Mouse (Mus musculus) embryo, embryonic 11 days (tissue): Measurements from ENCODE around the gene Gfod1.
A peak's percentile ranks its signal among the peaks of the same experiment; 100 is the strongest.

Experiments used
- DNase-seq: peaks from one replicate; pipeline ENCODE4 v3.0.0-alpha.2; 2015

The Gfod1 gene

GRCm38 (mm10) chr13:43304018-43304431 is at the start of gene Gfod1:
Gene Gfod1, minus strand, starts transcription at chr13:43304172.
- DNase-seq = peak; percentile 97

- DNase-seq = no peak
These were observed 49.4 kb upstream of the Gfod1 start for GRCm38 (mm10) chr13:43353356-43353755.

GRCm38 (mm10) chr13:43350489-43351169 is 46.7 kb upstream of the Gfod1 start:
- no peak for DNase-seq

GRCm38 (mm10) chr13:43349376-43349775 is 45.4 kb upstream of the Gfod1 start:
- no peak for DNase-seq

- DNase-seq = no peak
These were observed 42.9 kb upstream of the Gfod1 start for GRCm38 (mm10) chr13:43346825-43347224.

GRCm38 (mm10) chr13:43338632-43339031 is 34.7 kb upstream of the Gfod1 start:
- DNase-seq = no peak

- no peak for DNase-seq
These were observed 34.0 kb upstream of the Gfod1 start for GRCm38 (mm10) chr13:43338001-43338400.

- no peak for DNase-seq
These were observed 32.7 kb upstream of the Gfod1 start for GRCm38 (mm10) chr13:43336425-43337221.

- DNase-seq = peak; percentile 57
These were observed 28.6 kb upstream of the Gfod1 start for GRCm38 (mm10) chr13:43332591-43332990.

- DNase-seq = no peak
These were observed 27.9 kb upstream of the Gfod1 start for GRCm38 (mm10) chr13:43331721-43332444.

GRCm38 (mm10) chr13:43325427-43325826 is 21.5 kb upstream of the Gfod1 start:
- DNase-seq = no peak

GRCm38 (mm10) chr13:43321492-43321891 is 17.5 kb upstream of the Gfod1 start:
- DNase-seq = no peak

GRCm38 (mm10) chr13:43319396-43319795 is 15.4 kb upstream of the Gfod1 start:
- no peak for DNase-seq

GRCm38 (mm10) chr13:43317411-43317810 is 13.4 kb upstream of the Gfod1 start:
- no peak for DNase-seq

GRCm38 (mm10) chr13:43305181-43305924 is 1.4 kb upstream of the Gfod1 start:
- no peak for DNase-seq

GRCm38 (mm10) chr13:43304700-43305099 is 728 bp upstream of the Gfod1 start:
- no peak for DNase-seq

GRCm38 (mm10) chr13:43303161-43303965 is 609 bp downstream of the Gfod1 start:
- peak; percentile 49 for DNase-seq

- peak; percentile 22 for DNase-seq
These were observed 1.3 kb downstream of the Gfod1 start for GRCm38 (mm10) chr13:43302651-43303160.

GRCm38 (mm10) chr13:43302239-43302638 is 1.7 kb downstream of the Gfod1 start:
- DNase-seq = peak; percentile 20

- no peak for DNase-seq
These were observed 3.1 kb downstream of the Gfod1 start for GRCm38 (mm10) chr13:43300906-43301305.

GRCm38 (mm10) chr13:43300366-43300765 is 3.6 kb downstream of the Gfod1 start:
- DNase-seq = no peak

- DNase-seq = no peak
These were observed 4.8 kb downstream of the Gfod1 start for GRCm38 (mm10) chr13:43299171-43299570.
